Mouse (Mus musculus) cortical plate, adult 2 months (tissue): Measurements from ENCODE around the gene Pip5kl1. TPM values are rescaled to one million over a fixed set of nuclear protein-coding genes. Genes with fewer than 3 reads are reported as not detected.

Experiments used
- H3K27ac ChIP-seq: fragments of 200-500 bp; 2 replicates; pipeline ENCODE4 v1.5.1; 2012; ENCODE audit warnings: low read length, control low read depth, inconsistent platforms; ENCODE audit not compliant: insufficient read depth
- H3K4me1 ChIP-seq: fragments of 200-500 bp; 2 replicates; pipeline ENCODE4 v1.6.1; 2011; ENCODE audit warnings: low read length; ENCODE audit not compliant: control insufficient read depth, insufficient read depth
- H3K4me3 ChIP-seq: fragments of 200-500 bp; 2 replicates; pipeline ENCODE4 v1.5.1; 2011; ENCODE audit warnings: mild to moderate bottlenecking, low read length, control low read depth; ENCODE audit not compliant: insufficient read depth
- CTCF ChIP-seq: fragments of 200-500 bp; IDR thresholded peaks from 2 replicates; pipeline ENCODE4 v1.5.1; 2011; ENCODE audit warnings: mild to moderate bottlenecking, control low read depth, low read length; ENCODE audit not compliant: insufficient read depth; ENCODE audit errors: extremely low read depth
- POLR2A ChIP-seq: fragments of 200-500 bp; IDR thresholded peaks from 2 replicates; pipeline ENCODE4 v1.6.1; 2011; ENCODE audit warnings: mild to moderate bottlenecking, low read length, control low read depth; ENCODE audit not compliant: insufficient read depth; ENCODE audit errors: extremely low read depth
- polyA plus RNA-seq: library from polyadenylated mRNA; depleted of rRNA; stranded (reverse); fragments of >200 nt; gene quantifications from 2 replicates; pipeline ENCODE4 v1.2.3, GENCODE M21; 2012

Pip5kl1 gene
- polyA plus RNA-seq, 1 experiment, result 31.3 TPM

DNA sequence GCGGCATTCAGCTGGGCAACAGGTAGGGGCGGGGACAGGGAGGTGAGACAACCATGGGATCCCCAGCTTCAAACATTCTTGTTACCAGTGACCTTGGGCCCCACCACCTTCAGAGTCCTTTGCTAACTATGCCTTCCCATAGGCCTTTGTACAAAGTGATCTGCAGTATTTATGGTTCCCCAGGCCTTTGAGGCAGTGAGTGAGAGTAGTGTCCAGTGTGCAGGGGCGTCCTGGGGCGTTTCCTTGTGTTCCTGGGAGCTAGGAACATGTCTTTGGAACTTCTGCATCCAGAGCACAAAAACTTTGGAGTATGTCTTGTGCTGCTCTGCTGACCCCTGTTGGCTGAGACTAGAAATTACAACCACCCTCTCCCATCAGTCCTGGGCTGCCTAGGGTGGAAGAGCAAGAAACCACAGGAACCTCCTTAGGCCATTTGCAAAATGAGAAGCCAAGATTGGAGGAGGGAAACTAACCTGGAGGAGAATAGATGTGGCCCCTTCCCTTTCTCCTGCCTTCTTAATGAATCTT, 8.0 kb upstream of the Pip5kl1 start:
- no peak for TF ChIP-seq POLR2A
- peak; percentile 98 for TF ChIP-seq CTCF
- H3K4me3 ChIP-seq, result no peak overlapping the region
- no peak overlapping the region for H3K27ac ChIP-seq

DNA sequence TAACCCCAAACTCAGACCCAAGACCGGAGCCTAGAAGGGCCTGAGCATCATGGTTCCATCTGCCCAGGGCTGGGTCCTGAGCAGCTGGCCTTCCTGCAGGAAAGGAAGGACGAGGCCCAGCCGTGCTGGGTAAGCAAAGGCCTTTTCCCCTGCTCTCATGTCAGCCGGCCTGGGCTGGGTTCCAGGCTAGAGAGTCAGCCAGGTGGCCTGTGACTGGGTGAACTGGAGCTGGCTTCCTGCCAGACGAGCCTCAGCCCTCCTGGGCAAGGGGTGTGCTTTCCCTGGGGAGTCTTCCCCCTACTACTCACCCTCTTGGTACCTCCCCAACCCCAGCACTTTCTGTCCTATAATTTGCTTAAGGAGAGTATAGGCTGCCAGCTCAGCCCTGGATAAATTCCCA, 6.4 kb upstream of the Pip5kl1 start:
- TF ChIP-seq POLR2A (no peak), CTCF (no peak)
- Histone ChIP-seq H3K4me1 (no peaks in the 10 kb centered on the region), H3K27ac (no peak overlapping the region), H3K4me3 (no peak overlapping the region)

More for the DNA sequence above, 8.0 kb upstream of the Pip5kl1 start:
- no peaks in the 10 kb centered on the region for H3K4me1 ChIP-seq

DNA sequence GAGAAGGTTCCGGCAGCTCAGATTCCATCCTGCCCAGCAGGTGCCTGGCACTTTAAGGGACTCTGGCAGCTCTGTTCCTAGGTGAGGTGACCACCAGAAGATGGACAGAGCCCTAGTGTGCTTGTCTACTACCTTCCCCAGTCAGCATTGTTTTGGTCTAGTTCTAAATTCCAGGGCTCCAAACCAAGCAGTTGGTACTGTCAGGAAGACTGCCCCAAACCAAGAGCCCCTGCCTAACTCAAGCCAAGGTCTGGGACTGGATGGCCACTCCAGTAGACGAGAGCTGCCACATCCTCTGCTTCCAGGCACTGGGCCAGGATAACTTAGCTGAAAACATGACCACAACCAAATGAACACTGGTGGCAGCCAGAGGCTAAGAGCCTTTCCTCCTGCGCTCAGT, 5.7 kb upstream of the Pip5kl1 start:
- TF ChIP-seq CTCF, result no peak
- no peak for TF ChIP-seq POLR2A
- no peak overlapping the region for H3K27ac ChIP-seq
- no peak overlapping the region for H3K4me3 ChIP-seq
- no peaks in the 10 kb centered on the region for H3K4me1 ChIP-seq

DNA sequence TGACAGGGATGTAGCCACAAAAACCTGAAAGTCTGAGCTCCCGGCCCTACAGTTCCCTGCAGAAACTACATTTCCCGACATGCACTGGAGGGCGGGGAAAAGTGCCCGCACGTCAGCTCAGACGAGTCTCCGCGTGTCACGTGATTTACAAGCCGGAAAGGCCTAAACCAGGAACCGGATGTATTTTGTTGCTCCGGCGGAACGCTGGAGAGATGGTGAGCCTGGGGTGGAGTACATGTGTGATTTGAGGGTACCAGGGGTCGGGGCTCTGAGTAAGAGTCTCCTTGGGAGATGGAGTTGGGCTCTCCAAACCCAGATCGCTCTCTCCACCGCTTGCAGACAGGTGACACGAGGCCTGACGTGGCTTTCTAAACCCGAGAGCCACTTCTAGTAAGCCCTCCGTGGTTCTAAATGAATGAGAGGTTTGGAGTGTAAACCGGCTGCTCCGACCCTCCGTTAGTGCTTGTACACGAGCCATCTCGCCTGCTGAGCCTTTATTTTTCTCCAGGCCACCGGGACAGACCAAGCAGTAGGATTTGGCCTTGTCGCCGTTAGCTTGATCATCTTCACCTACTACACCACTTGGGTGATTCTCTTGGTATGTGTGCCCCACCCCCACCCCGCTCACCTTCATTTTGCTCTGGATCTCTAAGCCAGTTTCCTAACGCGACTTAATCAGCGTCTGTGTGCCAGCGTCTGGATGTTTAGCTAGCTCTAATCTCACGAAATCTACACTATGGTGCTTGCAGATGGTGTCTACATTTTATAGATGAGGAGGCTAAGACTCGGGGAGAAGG, 3.7 kb upstream of the Pip5kl1 start, which contains the start of gene Dpm2:
Gene Dpm2 (plus strand): TSS at position 161 of the 797 bp plus-strand sequence.
- Histone ChIP-seq H3K4me1 (no peaks in the 10 kb centered on the region), H3K4me3 (peak within 1 kb of the TSS; percentile 77), H3K27ac (0 out of 2 replicates have a peak within 1 kb of the TSS, but pooled peaks have one; percentile 26)
- TF ChIP-seq POLR2A (peak; percentile 98), CTCF (no peak)

DNA sequence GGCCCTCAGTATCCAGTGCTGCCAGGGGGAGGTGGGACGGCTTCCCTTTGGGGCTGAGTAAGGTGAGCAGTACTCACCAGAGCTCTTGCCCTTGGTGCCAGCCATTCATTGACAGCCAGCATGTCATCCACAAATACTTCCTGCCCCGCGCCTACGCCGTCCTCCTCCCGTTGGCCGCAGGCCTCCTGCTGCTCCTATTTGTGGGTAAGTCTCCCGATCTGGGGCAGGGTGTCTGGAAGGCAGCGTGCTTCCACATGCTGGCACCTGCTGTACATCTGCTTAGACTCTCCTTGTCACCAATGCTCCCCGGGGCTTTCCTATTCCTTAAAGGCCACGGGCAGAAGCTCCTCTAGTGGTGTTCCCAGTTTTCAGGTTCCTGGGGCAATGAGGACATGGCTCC, 2.4 kb upstream of the Pip5kl1 start:
- H3K27ac ChIP-seq, result no peak overlapping the region
- TF ChIP-seq CTCF, result no peak
- 0 out of 2 replicates have a peak, but pooled peaks have one; percentile 5 for TF ChIP-seq POLR2A
- peaks cover 3% of the 10 kb centered on the region; the same call in 1 of the 2 replicates for H3K4me1 ChIP-seq
- no peak overlapping the region; the same call in 1 of the 2 replicates for H3K4me3 ChIP-seq

DNA sequence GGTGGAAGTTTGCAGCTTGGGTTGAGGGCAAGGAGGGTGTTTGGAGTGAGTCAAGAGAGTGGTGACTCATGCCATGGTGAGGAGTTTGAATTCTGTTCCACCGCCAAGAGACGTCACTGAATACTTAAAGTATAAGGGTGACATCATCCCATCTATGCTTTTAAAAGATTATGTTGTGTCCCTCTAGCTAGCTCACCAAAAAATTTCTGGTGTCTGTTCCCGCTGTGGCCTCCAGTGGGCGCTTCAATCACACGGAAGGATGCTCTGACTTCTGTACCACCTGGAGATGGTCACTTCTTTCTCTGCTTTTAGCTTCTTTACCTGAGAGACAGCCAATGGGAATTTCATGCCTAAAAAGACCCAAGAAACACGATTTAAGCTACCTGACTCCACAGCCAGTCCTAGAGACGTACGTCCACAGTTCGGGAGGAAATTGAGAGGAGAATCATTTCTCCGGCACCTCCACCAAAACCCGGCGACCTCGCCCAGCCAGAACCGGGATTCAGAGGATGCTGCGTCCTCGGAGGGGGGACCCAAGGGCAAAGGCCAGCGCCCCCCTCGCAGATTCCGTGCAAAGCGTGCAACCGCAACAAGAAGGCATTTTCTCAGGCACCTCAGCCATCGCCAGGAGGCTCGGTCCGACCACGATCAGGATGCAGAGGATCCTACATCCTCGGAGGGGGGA, 446 bp downstream of the Pip5kl1 start:
- H3K27ac ChIP-seq, result peak overlapping the region; percentile 15; the same call in 1 of the 2 replicates
- peak overlapping the region; percentile 50 for H3K4me3 ChIP-seq
- H3K4me1 ChIP-seq, result peaks cover 5% of the 10 kb centered on the region; the same call in 1 of the 2 replicates
- TF ChIP-seq CTCF (peak; percentile 79), POLR2A (no peak)

DNA sequence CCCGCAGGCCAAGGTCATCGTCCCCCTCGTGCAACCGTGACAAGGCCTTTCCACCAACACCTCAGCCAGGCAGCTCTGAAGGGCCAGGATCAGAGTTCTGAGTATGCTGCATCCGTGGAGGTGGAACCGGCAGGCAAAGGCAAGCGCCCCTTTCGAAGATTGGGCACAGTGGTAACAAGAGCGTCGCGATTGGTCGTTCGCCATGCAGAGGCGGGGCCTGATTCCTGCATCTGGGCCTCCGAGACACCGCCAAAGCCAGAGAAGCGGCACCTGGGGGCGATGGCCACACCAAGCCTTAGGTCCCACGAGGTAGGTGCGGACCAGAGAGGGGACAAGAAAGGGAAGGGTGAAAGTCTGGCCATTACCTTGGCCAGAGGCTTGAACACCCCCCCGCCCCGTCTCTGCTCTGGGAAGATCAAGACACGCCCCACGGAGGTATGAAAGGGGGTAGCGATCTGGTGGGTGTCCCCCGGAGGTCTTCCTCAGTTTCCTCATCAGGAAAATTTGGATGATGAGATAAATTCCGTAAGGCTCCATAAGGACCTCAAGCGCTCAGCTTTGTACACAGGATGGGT, 1.1 kb downstream of the Pip5kl1 start, which contains the start of gene 9430097D07Rik:
Gene 9430097D07Rik (minus strand): TSS at position 99 of the 575 bp plus-strand sequence.
- H3K4me3 ChIP-seq, result peak within 1 kb of the TSS; percentile 50
- TF ChIP-seq CTCF (no peak), POLR2A (peak; percentile 79; the same call in 1 of the 2 replicates)
- H3K27ac ChIP-seq, result peak within 1 kb of the TSS; percentile 15; the same call in 1 of the 2 replicates
- peaks cover 5% of the 10 kb centered on the region; the same call in 1 of the 2 replicates for H3K4me1 ChIP-seq

DNA sequence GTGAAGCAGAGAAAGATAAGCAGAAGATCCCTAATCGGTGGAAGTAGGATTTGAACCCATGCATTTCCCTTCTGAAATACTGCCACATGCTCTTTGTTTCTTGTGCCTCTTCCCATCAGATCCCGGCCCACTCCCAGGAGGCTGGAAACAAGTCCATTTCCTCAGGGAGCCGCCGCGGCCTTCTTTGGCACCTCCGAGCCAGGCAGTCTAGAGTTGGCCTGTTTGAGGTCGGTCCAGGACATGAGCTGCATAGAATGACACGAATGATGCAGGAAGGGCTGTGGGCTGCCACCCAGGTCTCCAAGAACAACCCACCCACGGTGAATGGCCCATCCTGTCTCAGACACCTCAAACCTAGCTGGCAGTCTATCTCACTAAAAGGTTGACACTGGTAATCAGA, 1.9 kb downstream of the Pip5kl1 start:
- Histone ChIP-seq H3K4me1 (peaks cover 5% of the 10 kb centered on the region; the same call in 1 of the 2 replicates), H3K4me3 (no peak overlapping the region; the same call in 1 of the 2 replicates), H3K27ac (no peak overlapping the region)
- no peak for TF ChIP-seq POLR2A
- TF ChIP-seq CTCF, result no peak
